21 mouse cellular contexts compared by ENCODE assay signal in genomic region chr9:60558507-60558906, GRCm38 (mm10). TPM values are rescaled to one million over a fixed set of nuclear protein-coding genes. Genes with fewer than 3 reads are reported as not detected.
DNase-seq lines count a peak whose midpoint lies in the region; ATAC-seq and TF ChIP-seq lines count a peak whose summit lies in the region.
"Had no signal": no experiment of that assay in that cellular context is flagged by ENCODE, and none has a peak within 500 bp of the region (broad histone marks: within the 10 kb centered on the region; RNA-seq: fewer than 3 reads in every experiment).

No protein-coding gene starts in this region.

- H3K27me3 ChIP-seq in myocyte (ENCODE audit: control insufficient read depth, insufficient read depth, insufficient read length): peaks cover 16% of the 10 kb centered on the region
- H3K27me3 ChIP-seq in liver, embryonic 11.5 days (replicated peaks; ENCODE audit: control insufficient read depth, insufficient read depth, low read length): no peaks in the 10 kb centered on the region
- H3K27me3 ChIP-seq: embryonic facial prominence, embryonic 12.5 days; forebrain, embryonic 13.5 days; forebrain, embryonic 15.5 days had no signal

- no peaks in the 10 kb centered on the region for H3K4me1 ChIP-seq in liver, embryonic 11.5 days (replicated peaks; ENCODE audit: control insufficient read depth, insufficient read depth, low read length)

- ATAC-seq in frontal cortex, adult (ENCODE audit: low TSS enrichment): peak; percentile 29; the same call in 1 of the 2 replicates
- no peak for ATAC-seq in liver, embryonic 11.5 days (replicated peaks; ENCODE audit: low FRiP score)
- ATAC-seq: CD4-positive, CD25-positive, alpha-beta regulatory T cell, adult 4 months; forebrain, embryonic 13.5 days; forebrain, embryonic 15.5 days; forebrain, postnatal 0 days had no signal

- no peaks in the 10 kb centered on the region for H3K36me3 ChIP-seq in myocyte (ENCODE audit: control insufficient read depth, insufficient read depth)
- H3K36me3 ChIP-seq in liver, embryonic 11.5 days (ENCODE audit: control insufficient read depth, insufficient read depth, low read length): no peaks in the 10 kb centered on the region
- H3K36me3 ChIP-seq: embryonic facial prominence, embryonic 10.5 days; embryonic facial prominence, embryonic 12.5 days; forebrain, embryonic 15.5 days had no signal

- H3K4me2 ChIP-seq in myocyte (ENCODE audit: low read depth): no peak overlapping the region
- H3K4me2 ChIP-seq in liver, embryonic 11.5 days: no peak overlapping the region
- H3K4me2 ChIP-seq: embryonic facial prominence, embryonic 12.5 days; forebrain, embryonic 13.5 days; forebrain, embryonic 15.5 days had no signal

- H3K9me3 ChIP-seq in liver, embryonic 11.5 days (ENCODE audit: control insufficient read depth, low read length): no peaks in the 10 kb centered on the region
- H3K9me3 ChIP-seq: embryonic facial prominence, embryonic 10.5 days; embryonic facial prominence, embryonic 12.5 days; forebrain, embryonic 13.5 days; forebrain, embryonic 15.5 days had no signal

- 73% methylated on average over 3 of the region's 3 CpGs for WGBS in liver, embryonic 11.5 days

- TF ChIP-seq POLR2A in myocyte (IDR thresholded peaks at IDR 0.05; ENCODE audit: insufficient read length, low read depth): no peak

- DNase-seq in frontal cortex, postnatal 14 days (ENCODE audit: low spot score in 2 of 2): no peak
- DNase-seq in right cerebral cortex, adult 18-20 months: peak; percentile 12
- DNase-seq in right cerebral cortex, postnatal 10 days (ENCODE audit: low spot score in 2 of 2): no peak
- no peak for DNase-seq in liver, embryonic 11.5 days (ENCODE audit: low spot score)
- DNase-seq: adrenal gland, adult 2 months; adrenal gland, postnatal 10 days; adrenal gland, postnatal 25 days; B cell, adult 2 months; cerebellum, adult 11-12 months; cerebellum, adult 2 months; cerebellum, adult 9-10 months; cerebellum, postnatal 10 days; cerebellum, postnatal 25 days; forebrain, postnatal 0 days had no signal

- no peak overlapping the region for H3ac ChIP-seq in myocyte (ENCODE audit: control insufficient read depth, insufficient read length)

- H3K79me2 ChIP-seq in myocyte (ENCODE audit: control insufficient read depth, insufficient read depth): no peaks in the 10 kb centered on the region

- H3K27ac ChIP-seq in liver, embryonic 11.5 days (ENCODE audit: low read depth, low read length): no peak overlapping the region
- H3K27ac ChIP-seq: embryonic facial prominence, embryonic 10.5 days; embryonic facial prominence, embryonic 12.5 days; forebrain, embryonic 13.5 days; forebrain, embryonic 15.5 days had no signal

- no peak overlapping the region for H3K4me3 ChIP-seq in myocyte
- H3K4me3 ChIP-seq in liver, embryonic 11.5 days (ENCODE audit: low read depth, low read length): no peak overlapping the region
- H3K4me3 ChIP-seq: embryonic facial prominence, embryonic 10.5 days; embryonic facial prominence, embryonic 12.5 days; forebrain, embryonic 13.5 days; forebrain, embryonic 15.5 days had no signal

- no peak overlapping the region for H3K9ac ChIP-seq in liver, embryonic 11.5 days (ENCODE audit: low read depth, low read length)
- H3K9ac ChIP-seq: embryonic facial prominence, embryonic 12.5 days; forebrain, embryonic 13.5 days; forebrain, embryonic 15.5 days; forebrain, postnatal 0 days had no signal

TF ChIP-seq in myocyte, 11 proteins besides CTCF, POLR2A, EP300 and RAD21:
- TF ChIP-seq E2F4 (IDR thresholded peaks at IDR 0.05; ENCODE audit: insufficient read depth) (no peak), MYOD1 (IDR thresholded peaks at IDR 0.05; ENCODE audit: control insufficient read depth in 1 of 3, insufficient read length in 2 of 3, low read depth in 2 of 3) (peak in 2 of 3 experiments; percentile 31), CEBPB (IDR thresholded peaks at IDR 0.05; ENCODE audit: insufficient read depth, poor library complexity, severe bottlenecking) (no peak), SRF (IDR thresholded peaks at IDR 0.05; ENCODE audit: control insufficient read depth, insufficient read length, low read depth) (no peak)

RNA-seq across cellular contexts. Expression of gene Thsd4, which starts 36.7 kb away (rescaled TPM):
- polyA plus RNA-seq in myocyte (2012; fragmentation: generic; extraction: Trizol): 1.7 TPM
- 5.9 and 6.8 TPM in 2 replicates for polyA plus RNA-seq in liver, embryonic 11.5 days (2014; fragmentation: Nextera tagmentation; extraction: Ambion mirVana)
- polyA plus RNA-seq: CD4-positive, CD25-positive, alpha-beta regulatory T cell, adult 4 months had no signal
